Mouse (Mus musculus) regulatory T cell (primary cell): Measurements from ENCODE around the gene Ier3.

Experiments used
- in situ Hi-C: fragments of 300-600 bp; cut with MboI, MseI; formaldehyde crosslinking; loops from one replicate; pipeline ENCODE4 v1.15.1; 2025; ENCODE audit warnings: high pct_unique_total_duplicates

The Ier3 gene

GRCm38 (mm10) chr17:35835424-35836140 lies 14.1 kb downstream of the Ier3 start:
- in situ Hi-C loops: loop anchor here (5.0 kb wide), 3 partner anchors 37 to 287 kb away; partner anchors contain the start of gene Gm19684

- in situ Hi-C loops: loop anchor here (5.0 kb wide), 3 partner anchors 36 to 286 kb away; partner anchors contain the start of gene Gm19684
These were observed 14.9 kb downstream of the Ier3 start for GRCm38 (mm10) chr17:35836178-35836965.

DNA sequence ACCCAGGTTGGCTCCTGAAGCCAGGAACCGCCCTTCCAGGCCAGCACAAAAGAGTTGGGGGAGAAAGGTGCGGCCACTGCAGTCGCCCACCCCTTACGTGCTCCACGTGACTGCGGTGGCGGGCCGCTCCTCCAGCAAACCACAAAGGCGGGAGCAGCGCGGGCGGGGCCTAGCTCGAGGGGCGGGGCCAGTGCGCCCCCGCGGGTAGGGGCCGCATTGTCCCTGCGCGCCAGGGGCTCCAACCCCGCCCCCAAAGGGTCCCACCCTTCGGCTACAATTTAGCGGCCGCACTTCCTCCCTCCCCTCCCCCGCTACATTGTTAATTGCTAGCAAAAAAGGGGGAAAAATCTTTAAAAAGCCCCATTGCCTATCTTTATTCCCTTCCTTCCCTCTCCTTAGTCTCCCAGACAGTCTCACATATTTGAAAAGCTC lies 15.5 kb downstream of the Ier3 start:
- in situ Hi-C loops: loop anchor here (5.0 kb wide), 3 partner anchors 35 to 285 kb away; partner anchors contain the start of gene Gm19684

DNA sequence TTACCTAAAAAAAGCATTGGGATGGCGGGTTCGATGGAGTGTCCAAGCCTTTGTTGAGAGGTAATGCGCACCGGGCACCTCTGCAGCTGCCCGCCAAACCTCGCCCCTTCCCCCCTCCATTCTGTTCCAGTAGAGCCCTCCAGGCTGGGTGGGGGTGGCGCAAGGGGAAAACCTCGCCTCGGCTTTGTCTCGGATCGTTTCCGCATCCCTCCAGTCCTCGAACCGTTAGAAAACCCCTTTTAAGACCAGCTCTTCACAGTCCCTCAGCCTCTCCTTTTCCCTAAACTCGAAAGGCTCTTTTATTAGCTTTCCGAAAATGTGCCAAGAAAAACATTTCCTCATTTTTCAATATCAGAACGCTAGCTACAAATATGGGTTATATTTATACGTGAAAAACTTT lies 16.0 kb downstream of the Ier3 start:
- in situ Hi-C loops: loop anchor here (5.0 kb wide), 3 partner anchors 35 to 285 kb away; partner anchors contain the start of gene Gm19684

GRCm38 (mm10) chr17:35838122-35838544 lies 16.6 kb downstream of the Ier3 start, which contains the start of gene Tubb5:
Tubb5 (minus strand) TSS chr17:35838306.
- in situ Hi-C loops: loop anchor here (5.0 kb wide), 3 partner anchors 34 to 284 kb away; partner anchors contain the start of gene Gm19684

- in situ Hi-C loops: loop anchor here (5.0 kb wide), 3 partner anchors 34 to 284 kb away; partner anchors contain the start of gene Gm19684
These were observed 17.1 kb downstream of the Ier3 start for GRCm38 (mm10) chr17:35838570-35838969.

DNA sequence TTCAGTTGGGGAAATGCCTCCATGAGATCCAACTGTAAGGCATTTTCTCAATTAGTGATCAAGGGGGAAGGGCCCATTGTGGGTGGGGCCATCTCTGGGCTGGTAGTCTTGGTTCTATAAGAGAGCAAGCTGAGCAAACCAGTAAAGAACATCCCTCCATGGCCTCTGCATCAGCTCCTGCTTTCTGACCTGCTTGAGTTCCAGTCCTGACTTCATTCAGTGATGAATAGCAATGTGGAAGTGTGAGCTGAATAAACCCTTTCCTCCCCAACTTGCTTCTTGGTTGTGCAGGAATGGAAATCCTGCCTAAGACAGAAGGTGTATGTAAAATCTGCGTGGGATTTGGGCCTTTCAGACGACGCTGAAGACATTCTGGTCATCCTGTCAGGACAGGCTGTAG lies 17.5 kb downstream of the Ier3 start:
- in situ Hi-C loops: loop anchor here (5.0 kb wide), 3 partner anchors 33 to 283 kb away; partner anchors contain the start of gene Gm19684

- in situ Hi-C loops: no loop called here
These were observed 19.1 kb downstream of the Ier3 start for GRCm38 (mm10) chr17:35840561-35840960.

DNA sequence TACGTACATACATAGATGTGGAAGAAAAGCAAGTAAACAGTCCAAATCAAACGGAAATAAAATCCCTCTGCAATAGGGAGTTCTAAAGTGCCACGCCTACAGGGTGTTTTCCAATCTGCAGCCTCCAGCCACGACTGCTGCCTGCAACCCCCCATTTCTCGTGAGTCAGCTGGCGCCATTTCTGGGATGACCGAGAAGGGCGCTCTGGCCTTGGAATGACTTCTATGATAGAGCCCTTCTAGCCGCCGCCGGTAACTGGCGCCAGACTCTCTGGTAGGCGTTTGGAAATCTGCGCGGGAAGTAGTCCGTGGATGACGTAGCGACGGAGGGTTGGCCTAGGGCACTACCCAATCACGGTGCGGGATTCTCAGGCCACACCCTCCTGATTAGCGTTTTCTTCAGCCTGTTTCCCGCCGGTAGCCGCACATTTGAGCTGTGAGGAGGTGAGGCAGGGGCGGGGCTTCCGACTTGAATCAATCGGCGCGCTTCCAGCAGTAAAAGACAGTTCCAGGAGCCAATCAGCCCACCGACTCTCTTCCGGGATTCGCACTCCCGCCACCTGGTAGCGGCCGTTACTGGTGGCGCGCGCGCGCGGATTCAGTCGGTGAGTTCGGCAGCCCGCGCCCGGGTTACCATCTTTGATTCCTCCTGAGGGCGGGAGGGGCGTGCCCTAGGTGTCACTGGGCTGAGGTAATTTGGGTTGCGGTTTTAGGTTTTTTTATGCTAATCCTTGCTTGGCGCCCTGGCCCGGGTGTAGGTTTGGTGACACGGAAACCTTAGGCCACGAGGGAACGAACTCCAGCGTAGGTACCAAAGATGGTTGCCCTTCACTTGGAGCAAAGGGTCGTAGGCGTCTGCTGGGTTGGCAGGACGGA lies 19.8 kb downstream of the Ier3 start, which contains the start of gene Mdc1:
Mdc1 (plus strand) TSS at position 440 of the 875 bp plus-strand sequence.
- in situ Hi-C loops: no loop called here

GRCm38 (mm10) chr17:35842006-35842405 lies 20.5 kb downstream of the Ier3 start:
- in situ Hi-C loops: no loop called here

DNA sequence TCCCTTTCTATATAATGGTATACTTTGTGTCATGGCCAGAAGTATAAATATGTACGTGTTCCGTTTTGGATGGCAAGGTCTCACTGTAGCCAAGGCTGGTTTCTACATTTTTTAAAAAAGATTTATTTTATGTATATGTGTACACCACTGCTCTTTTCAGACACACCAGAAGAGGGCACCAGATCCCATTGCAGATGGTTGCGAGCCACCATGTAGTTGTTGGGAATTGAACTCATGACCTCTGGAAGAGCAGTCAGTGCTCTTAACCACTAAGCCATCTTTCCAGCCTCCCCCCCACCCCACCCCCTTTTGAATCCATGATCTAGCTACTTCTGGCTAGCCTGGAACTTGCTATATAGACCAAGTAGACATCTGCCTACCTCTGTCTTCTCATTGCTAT lies 22.0 kb downstream of the Ier3 start:
- in situ Hi-C loops: no loop called here

DNA sequence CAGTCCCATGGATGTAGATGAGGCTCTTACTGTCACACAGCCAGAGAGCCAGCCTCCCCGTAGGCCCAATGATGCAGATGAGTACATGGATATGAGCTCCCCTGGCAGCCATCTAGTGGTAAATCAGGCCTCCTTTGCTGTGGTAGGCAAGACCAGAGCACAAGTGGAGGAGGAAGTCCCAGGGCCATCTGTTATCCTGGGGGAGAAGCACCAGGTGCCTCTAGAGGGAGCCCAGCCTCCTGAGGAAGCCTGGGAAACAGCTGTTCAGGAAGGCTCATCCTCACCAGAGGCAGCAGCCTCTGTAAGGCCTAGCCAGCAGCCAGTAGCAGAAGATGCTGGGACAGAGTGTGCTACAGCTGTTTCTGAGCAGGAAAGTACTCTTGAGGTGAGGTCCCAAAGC lies 26.6 kb downstream of the Ier3 start:
- in situ Hi-C loops: no loop called here

DNA sequence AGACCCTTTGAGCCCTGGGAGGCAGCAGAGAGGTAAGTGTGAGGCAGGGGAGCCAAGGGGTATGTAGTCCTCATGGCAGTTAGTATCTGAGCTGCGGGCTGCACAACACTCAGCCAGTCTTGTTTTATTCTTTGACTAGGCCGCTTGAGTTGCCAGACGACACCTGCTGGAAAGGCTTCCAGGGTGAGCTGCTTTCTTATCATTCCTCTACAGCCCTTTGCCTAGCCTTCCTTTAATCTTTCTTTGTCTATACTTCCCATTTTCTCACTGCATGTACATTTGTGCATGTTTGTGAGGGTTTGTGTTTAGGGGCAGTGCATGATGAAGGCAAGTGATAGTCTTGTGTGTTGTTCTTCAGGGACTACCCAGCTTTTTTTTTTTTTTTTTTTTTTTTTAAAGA lies 29.5 kb downstream of the Ier3 start:
- in situ Hi-C loops: no loop called here

- in situ Hi-C loops: no loop called here
These were observed 37.9 kb downstream of the Ier3 start for GRCm38 (mm10) chr17:35859371-35859770.

DNA sequence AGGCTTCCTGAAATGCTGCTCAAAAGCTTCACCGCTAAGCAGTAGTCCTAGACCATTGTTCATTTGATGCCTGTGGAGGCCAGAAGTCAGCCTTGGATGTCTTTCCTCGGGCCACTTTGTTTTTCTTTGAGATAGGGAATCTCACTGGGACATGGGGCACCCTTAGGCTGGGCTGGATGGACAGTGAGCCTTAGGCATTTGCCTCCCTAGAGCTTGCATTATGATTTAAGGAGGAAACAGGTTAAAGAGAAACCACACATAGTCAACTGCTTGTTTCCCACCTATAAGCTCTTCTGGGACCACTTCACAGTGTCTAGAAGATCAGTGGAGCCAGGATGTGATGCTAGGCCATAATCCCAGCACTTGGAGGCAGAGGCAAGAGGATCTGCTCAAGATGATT lies 38.4 kb downstream of the Ier3 start:
- in situ Hi-C loops: no loop called here

- in situ Hi-C loops: no loop called here
These were observed 39.3 kb downstream of the Ier3 start for GRCm38 (mm10) chr17:35860831-35861197.

DNA sequence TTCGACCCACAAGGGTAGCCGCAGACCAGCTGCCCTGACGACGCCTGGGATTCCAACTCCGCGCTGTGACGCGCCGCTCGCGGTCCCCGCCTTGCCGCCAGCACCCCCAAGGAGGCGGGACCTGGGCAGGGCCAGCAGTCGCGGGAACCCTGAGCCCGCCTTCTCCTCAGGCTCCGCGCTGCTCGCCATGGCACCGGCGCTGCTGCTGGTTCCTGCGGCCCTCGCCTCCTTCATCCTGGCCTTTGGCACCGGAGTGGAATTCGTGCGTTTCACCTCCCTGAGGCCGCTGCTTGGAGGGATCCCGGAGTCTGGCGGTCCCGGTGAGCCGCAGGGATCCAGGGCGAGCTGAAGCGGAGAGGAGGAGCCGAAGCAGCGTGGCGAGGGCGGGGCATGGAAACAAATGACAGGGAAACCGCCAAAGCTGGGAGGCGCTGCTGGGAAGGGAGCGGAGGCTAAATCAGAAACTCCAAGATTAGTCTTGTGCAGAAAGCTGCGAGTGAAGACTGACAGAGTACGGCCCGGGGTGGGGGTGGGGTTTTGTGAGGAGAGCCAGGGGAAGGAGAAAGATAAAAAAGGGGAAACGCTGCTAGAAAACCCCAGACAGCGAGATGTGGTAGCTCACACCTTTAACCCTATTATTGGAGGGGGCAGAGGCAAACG lies 39.8 kb downstream of the Ier3 start, which contains the start of gene Nrm:
Nrm (plus strand) TSS at position 121 of the 660 bp plus-strand sequence.
- in situ Hi-C loops: no loop called here

DNA sequence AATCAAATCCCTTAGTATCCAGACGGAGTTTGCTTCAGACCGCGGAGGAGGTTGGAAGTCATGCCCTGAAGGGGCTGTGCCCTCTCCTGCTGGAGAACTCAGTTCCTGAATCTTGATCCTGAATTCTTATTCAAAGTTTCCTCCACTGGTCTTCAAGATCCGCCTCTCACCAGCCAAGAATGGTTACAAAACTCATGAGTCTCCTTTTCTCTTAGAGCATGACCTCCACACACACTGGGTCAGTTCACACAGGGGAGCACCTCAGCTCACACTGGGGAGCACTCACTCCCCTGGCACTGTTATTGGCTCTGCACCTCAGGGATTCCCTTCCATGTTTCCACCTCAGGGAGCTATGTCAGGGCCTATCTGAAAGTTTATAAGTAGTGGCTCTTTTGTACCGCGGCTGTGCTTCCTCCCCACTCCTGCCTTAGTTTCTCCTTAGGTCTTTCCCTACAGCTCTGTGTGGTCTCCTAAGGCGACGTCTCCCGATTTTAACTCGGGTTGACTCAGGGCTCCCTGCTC lies 43.4 kb downstream of the Ier3 start:
- in situ Hi-C loops: loop anchor here (5.0 kb wide), 2 partner anchors 42 to 102 kb away; partner anchors contain the start of gene Abcf1

DNA sequence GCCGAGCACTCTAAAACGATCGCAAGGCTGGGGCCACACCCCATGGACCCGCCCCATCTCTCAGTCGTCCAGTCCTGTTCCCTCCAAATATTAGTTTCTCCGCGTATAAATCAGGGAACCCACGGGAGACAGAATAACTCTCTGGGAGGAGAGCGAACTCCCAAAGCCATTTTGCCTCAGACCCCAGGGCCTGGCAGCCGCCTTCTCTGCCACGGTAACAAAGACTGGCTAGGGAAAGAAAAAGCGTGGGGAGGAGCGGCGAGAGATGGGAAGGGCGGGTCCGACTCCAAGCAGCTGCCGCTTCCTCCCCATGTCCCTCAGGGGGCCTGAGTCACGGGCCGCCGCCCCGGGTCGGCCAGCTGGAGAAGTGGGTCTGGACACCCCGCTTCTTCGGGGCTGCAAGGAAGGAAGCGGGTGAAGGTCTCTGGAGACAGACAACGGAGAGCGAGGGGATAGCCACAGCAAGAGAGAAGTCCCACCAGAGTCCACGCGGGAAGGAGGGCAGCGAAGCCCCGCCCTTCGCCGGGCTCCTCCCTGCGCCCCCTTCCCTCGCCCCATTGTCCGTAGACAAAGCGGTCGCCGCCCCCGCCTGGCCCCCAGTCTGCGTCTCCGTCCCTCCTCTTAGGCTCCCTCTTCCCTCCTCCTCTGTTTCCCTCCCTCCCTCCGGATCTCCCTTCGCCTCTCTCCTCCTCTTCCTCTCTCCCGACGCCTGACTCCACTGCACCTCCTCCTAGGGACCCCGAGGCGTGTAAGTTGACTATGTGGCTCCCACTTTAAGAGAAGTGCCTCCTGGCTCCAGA lies 44.2 kb downstream of the Ier3 start, which contains the start of gene Ppp1r18:
Ppp1r18 (plus strand) TSS at position 113 of the 800 bp plus-strand sequence.
- in situ Hi-C loops: loop anchor here (5.0 kb wide), 2 partner anchors 42 to 102 kb away; partner anchors contain the start of gene Abcf1
